Mouse (Mus musculus) spleen, adult 2 months (tissue): ENCODE measurements at regions not wholly inside any gene's neighbourhood (a gene's known extent, or its start where the extent isn't known, plus 50 kb on each side); places are given as distances from the start of the nearest gene placed in this dataset.

ENCODE experiments used
- DNase-seq, 2 experiments: peaks; one replicate each; pipeline versions ENCODE4 v3.0.0 to v3.0.0-alpha.2; 2012 to 2021; ENCODE audit warnings: low spot score in 2 of 2, low read depth in 1 of 2
- H3K27ac ChIP-seq: fragments of 200-500 bp; 2 replicates; pipeline ENCODE4 v1.5.1; 2012; ENCODE audit warnings: low read length, inconsistent platforms; ENCODE audit not compliant: insufficient read depth
- H3K27me3 ChIP-seq: fragments of 200-500 bp; 2 replicates; pipeline ENCODE4 v1.6.1; 2012; ENCODE audit warnings: mild to moderate bottlenecking, moderate library complexity, low read length, inconsistent platforms; ENCODE audit not compliant: control insufficient read depth, insufficient read depth
- H3K36me3 ChIP-seq: fragments of 200-500 bp; 2 replicates; pipeline ENCODE4 v1.6.1; 2012; ENCODE audit warnings: mild to moderate bottlenecking, low read length, inconsistent platforms; ENCODE audit not compliant: control insufficient read depth, insufficient read depth
- H3K4me1 ChIP-seq: fragments of 200-500 bp; 2 replicates; pipeline ENCODE4 v1.6.1; 2011; ENCODE audit warnings: inconsistent platforms; ENCODE audit not compliant: control insufficient read depth, insufficient read depth, insufficient read length
- H3K4me3 ChIP-seq: fragments of 200-500 bp; 2 replicates; pipeline ENCODE4 v1.5.1; 2011; ENCODE audit warnings: mild to moderate bottlenecking, inconsistent platforms; ENCODE audit not compliant: insufficient read depth, insufficient read length; ENCODE audit errors: extremely low read depth
- CTCF ChIP-seq: fragments of 200-500 bp; IDR thresholded peaks from 2 replicates; pipeline ENCODE4 v1.5.1; 2011; ENCODE audit warnings: mild to moderate bottlenecking, inconsistent platforms; ENCODE audit not compliant: insufficient read depth, insufficient read length, insufficient replicate concordance; ENCODE audit errors: extremely low read depth
- POLR2A ChIP-seq: fragments of 200-500 bp; IDR thresholded peaks from 2 replicates; pipeline ENCODE4 v1.6.1; 2011; ENCODE audit warnings: low read depth, low read length, inconsistent platforms
- WGBS: fragments of 180-500 bp; shearing (Covaris S2); methylation state at CpG from one replicate; pipeline ENCODE4 v1.1.7; 2018; 5-methylcytosine and 5-hydroxymethylcytosine counted together

GRCm38 (mm10) chr14:72172549-72173405 is 318.9 kb downstream of the Gm9195 start:
- Histone ChIP-seq H3K27ac (no peak overlapping the region), H3K4me1 (no peaks in the 10 kb centered on the region), H3K36me3 (no peaks in the 10 kb centered on the region), H3K27me3 (no peaks in the 10 kb centered on the region), H3K4me3 (no peak overlapping the region)
- TF ChIP-seq CTCF (no peak), POLR2A (no peak)
- DNase-seq: no peak
- WGBS: 72% methylated on average over 20 of the region's 20 CpGs

GRCm38 (mm10) chr14:72171777-72172176 is 319.9 kb downstream of the Gm9195 start:
- DNase-seq: no peak
- TF ChIP-seq POLR2A: no peak
- no peak for TF ChIP-seq CTCF
- Histone ChIP-seq H3K27ac (no peak overlapping the region), H3K4me1 (no peaks in the 10 kb centered on the region), H3K36me3 (no peaks in the 10 kb centered on the region), H3K4me3 (no peak overlapping the region), H3K27me3 (no peaks in the 10 kb centered on the region)
- WGBS: 70% methylated on average over 3 of the region's 3 CpGs

- Histone ChIP-seq H3K4me3 (no peak overlapping the region), H3K36me3 (no peaks in the 10 kb centered on the region), H3K27me3 (no peaks in the 10 kb centered on the region), H3K4me1 (no peaks in the 10 kb centered on the region), H3K27ac (no peak overlapping the region)
- WGBS: 24% methylated on average over 13 of the region's 13 CpGs
- no peak for TF ChIP-seq POLR2A
- TF ChIP-seq CTCF: no peak
- DNase-seq: no peak
These were observed 332.9 kb downstream of the Gm9195 start for GRCm38 (mm10) chr14:72158537-72159323.

- no peak overlapping the region for H3K4me3 ChIP-seq
- no peak for DNase-seq
- no peaks in the 10 kb centered on the region for H3K4me1 ChIP-seq
- H3K27me3 ChIP-seq: no peaks in the 10 kb centered on the region
- H3K27ac ChIP-seq: no peak overlapping the region
- 76% methylated on average over 11 of the region's 11 CpGs for WGBS
- no peaks in the 10 kb centered on the region for H3K36me3 ChIP-seq
- TF ChIP-seq CTCF: no peak
- no peak for TF ChIP-seq POLR2A
These were observed 336.3 kb downstream of the Gm9195 start for GRCm38 (mm10) chr14:72155197-72155907.

GRCm38 (mm10) chr14:72151676-72152075 is 340.0 kb downstream of the Gm9195 start:
- DNase-seq: no peak
- no peaks in the 10 kb centered on the region for H3K4me1 ChIP-seq
- H3K27me3 ChIP-seq: no peaks in the 10 kb centered on the region
- 75% methylated on average over 4 of the region's 4 CpGs for whole genome bisulfite sequencing
- no peak overlapping the region for H3K27ac ChIP-seq
- no peaks in the 10 kb centered on the region for H3K36me3 ChIP-seq
- H3K4me3 ChIP-seq: no peak overlapping the region
- TF ChIP-seq CTCF (no peak), POLR2A (no peak)

GRCm38 (mm10) chr14:72149463-72149862 is 342.2 kb downstream of the Gm9195 start:
- TF ChIP-seq POLR2A (no peak), CTCF (no peak)
- no peak for DNase-seq
- 47% methylated on average over 4 of the region's 4 CpGs for WGBS

GRCm38 (mm10) chr14:72148886-72149285 is 342.8 kb downstream of the Gm9195 start:
- DNase-seq: no peak
- TF ChIP-seq POLR2A (no peak), CTCF (no peak)
- no peak overlapping the region for H3K27ac ChIP-seq
- no peaks in the 10 kb centered on the region for H3K27me3 ChIP-seq
- no peaks in the 10 kb centered on the region for H3K36me3 ChIP-seq
- no peaks in the 10 kb centered on the region for H3K4me1 ChIP-seq
- no peak overlapping the region for H3K4me3 ChIP-seq
- 73% methylated on average over 1 of the region's 1 CpGs for WGBS

More at GRCm38 (mm10) chr14:72149463-72149862, 342.2 kb downstream of the Gm9195 start:
- Histone ChIP-seq H3K36me3 (no peaks in the 10 kb centered on the region), H3K4me1 (no peaks in the 10 kb centered on the region), H3K4me3 (no peak overlapping the region), H3K27me3 (no peaks in the 10 kb centered on the region), H3K27ac (no peak overlapping the region)
